Mouse (Mus musculus): ENCODE data around the gene Emilin2. TPM values are rescaled to one million over a fixed set of nuclear protein-coding genes. Genes with fewer than 3 reads are reported as not detected.

The Emilin2 gene
- polyA plus RNA-seq, 1 experiment from 2014 or later, result 13.3 TPM

GRCm38 (mm10) chr17:71264739-71265138 is 47.0 kb downstream of the Emilin2 start:
- no peaks in the 10 kb centered on the region for H3K9me3 ChIP-seq (ENCODE audit: control insufficient read depth, low read length)
- H3K4me2 ChIP-seq (ENCODE audit: low read depth), result no peak overlapping the region
- no peaks in the 10 kb centered on the region for H3K27me3 ChIP-seq (ENCODE audit: control insufficient read depth, insufficient read depth, low read length)
- H3K9ac ChIP-seq (ENCODE audit: low read length), result no peak overlapping the region
- no peak overlapping the region for H3K27ac ChIP-seq (ENCODE audit: low read depth, low read length)
- H3K4me1 ChIP-seq (ENCODE audit: control insufficient read depth, insufficient read depth, low read length), result no peaks in the 10 kb centered on the region
- WGBS, result 80% methylated on average over 4 of the region's 4 CpGs
- DNase-seq (ENCODE audit: low spot score) (no peak), ATAC-seq (ENCODE audit: insufficient read depth, low FRiP score, low TSS enrichment) (no peak)
- no peaks in the 10 kb centered on the region for H3K36me3 ChIP-seq (ENCODE audit: control insufficient read depth, insufficient read depth, low read length)
- no peak overlapping the region for H3K4me3 ChIP-seq (ENCODE audit: low read depth, low read length)

GRCm38 (mm10) chr17:71263136-71263535 is 48.6 kb downstream of the Emilin2 start:
- ATAC-seq (ENCODE audit: insufficient read depth, low FRiP score, low TSS enrichment) (no peak), DNase-seq (ENCODE audit: low spot score) (no peak)
- H3K27me3 ChIP-seq (ENCODE audit: control insufficient read depth, insufficient read depth, low read length), result no peaks in the 10 kb centered on the region
- 78% methylated on average over 6 of the region's 6 CpGs for WGBS
- H3K27ac ChIP-seq (ENCODE audit: low read depth, low read length), result no peak overlapping the region
- no peaks in the 10 kb centered on the region for H3K9me3 ChIP-seq (ENCODE audit: control insufficient read depth, low read length)
- no peaks in the 10 kb centered on the region for H3K4me1 ChIP-seq (ENCODE audit: control insufficient read depth, insufficient read depth, low read length)
- H3K36me3 ChIP-seq (ENCODE audit: control insufficient read depth, insufficient read depth, low read length), result no peaks in the 10 kb centered on the region
- no peak overlapping the region for H3K4me2 ChIP-seq (ENCODE audit: low read depth)
- no peak overlapping the region for H3K9ac ChIP-seq (ENCODE audit: low read length)
- H3K4me3 ChIP-seq (ENCODE audit: low read depth, low read length), result no peak overlapping the region

- Histone ChIP-seq H3K4me3 (ENCODE audit: low read depth, low read length) (no peak overlapping the region), H3K4me2 (ENCODE audit: low read depth) (no peak overlapping the region), H3K4me1 (ENCODE audit: control insufficient read depth, insufficient read depth, low read length) (no peaks in the 10 kb centered on the region), H3K36me3 (ENCODE audit: control insufficient read depth, insufficient read depth, low read length) (no peaks in the 10 kb centered on the region), H3K27me3 (ENCODE audit: control insufficient read depth, insufficient read depth, low read length) (no peaks in the 10 kb centered on the region), H3K9ac (ENCODE audit: low read length) (no peak overlapping the region), H3K27ac (ENCODE audit: low read depth, low read length) (no peak overlapping the region), H3K9me3 (ENCODE audit: control insufficient read depth, low read length) (no peaks in the 10 kb centered on the region)
- ATAC-seq (ENCODE audit: insufficient read depth, low FRiP score, low TSS enrichment), result no peak
- WGBS, result 53% methylated on average over 3 of the region's 3 CpGs
- no peak for DNase-seq (ENCODE audit: low spot score)
Measured at GRCm38 (mm10) chr17:71260658-71261057, 51.1 kb downstream of the Emilin2 start.

GRCm38 (mm10) chr17:71259727-71260126 is 52.1 kb downstream of the Emilin2 start:
- no peaks in the 10 kb centered on the region for H3K4me1 ChIP-seq (ENCODE audit: control insufficient read depth, insufficient read depth, low read length)
- ATAC-seq (ENCODE audit: insufficient read depth, low FRiP score, low TSS enrichment) (no peak), DNase-seq (ENCODE audit: low spot score) (no peak)
- H3K27me3 ChIP-seq (ENCODE audit: control insufficient read depth, insufficient read depth, low read length), result no peaks in the 10 kb centered on the region
- 72% methylated on average over 11 of the region's 11 CpGs for WGBS
- H3K9ac ChIP-seq (ENCODE audit: low read length), result no peak overlapping the region
- H3K4me2 ChIP-seq (ENCODE audit: low read depth), result no peak overlapping the region
- no peak overlapping the region for H3K27ac ChIP-seq (ENCODE audit: low read depth, low read length)
- no peaks in the 10 kb centered on the region for H3K9me3 ChIP-seq (ENCODE audit: control insufficient read depth, low read length)
- no peak overlapping the region for H3K4me3 ChIP-seq (ENCODE audit: low read depth, low read length)
- no peaks in the 10 kb centered on the region for H3K36me3 ChIP-seq (ENCODE audit: control insufficient read depth, insufficient read depth, low read length)

GRCm38 (mm10) chr17:71256806-71257536 is 54.8 kb downstream of the Emilin2 start:
- Histone ChIP-seq H3K4me2 (ENCODE audit: low read depth) (no peak overlapping the region), H3K27ac (ENCODE audit: low read depth, low read length) (no peak overlapping the region), H3K4me1 (ENCODE audit: control insufficient read depth, insufficient read depth, low read length) (no peaks in the 10 kb centered on the region), H3K9me3 (ENCODE audit: control insufficient read depth, low read length) (no peaks in the 10 kb centered on the region), H3K9ac (ENCODE audit: low read length) (no peak overlapping the region), H3K4me3 (ENCODE audit: low read depth, low read length) (no peak overlapping the region), H3K27me3 (ENCODE audit: control insufficient read depth, insufficient read depth, low read length) (no peaks in the 10 kb centered on the region), H3K36me3 (ENCODE audit: control insufficient read depth, insufficient read depth, low read length) (no peaks in the 10 kb centered on the region)
- DNase-seq (ENCODE audit: low spot score) (no peak), ATAC-seq (ENCODE audit: insufficient read depth, low FRiP score, low TSS enrichment) (no peak)
- 92% methylated on average over 13 of the region's 13 CpGs for WGBS

GRCm38 (mm10) chr17:71256068-71256615 is 55.6 kb downstream of the Emilin2 start:
- Histone ChIP-seq H3K27ac (ENCODE audit: low read depth, low read length) (no peak overlapping the region), H3K9ac (ENCODE audit: low read length) (no peak overlapping the region), H3K4me1 (ENCODE audit: control insufficient read depth, insufficient read depth, low read length) (no peaks in the 10 kb centered on the region), H3K36me3 (ENCODE audit: control insufficient read depth, insufficient read depth, low read length) (no peaks in the 10 kb centered on the region), H3K27me3 (ENCODE audit: control insufficient read depth, insufficient read depth, low read length) (no peaks in the 10 kb centered on the region), H3K4me3 (ENCODE audit: low read depth, low read length) (no peak overlapping the region), H3K9me3 (ENCODE audit: control insufficient read depth, low read length) (no peaks in the 10 kb centered on the region), H3K4me2 (ENCODE audit: low read depth) (no peak overlapping the region)
- ATAC-seq (ENCODE audit: insufficient read depth, low FRiP score, low TSS enrichment) (no peak), DNase-seq (ENCODE audit: low spot score) (no peak)
- 79% methylated on average over 14 of the region's 14 CpGs for WGBS

- H3K27me3 ChIP-seq (ENCODE audit: control insufficient read depth, insufficient read depth, low read length), result no peaks in the 10 kb centered on the region
- H3K4me3 ChIP-seq (ENCODE audit: low read depth, low read length), result no peak overlapping the region
- DNase-seq (ENCODE audit: low spot score) (peak; percentile 22), ATAC-seq (ENCODE audit: insufficient read depth, low FRiP score, low TSS enrichment) (no peak)
- no peak overlapping the region for H3K4me2 ChIP-seq (ENCODE audit: low read depth)
- 57% methylated on average over 6 of the region's 6 CpGs for WGBS
- H3K4me1 ChIP-seq (ENCODE audit: control insufficient read depth, insufficient read depth, low read length), result no peaks in the 10 kb centered on the region
- no peak overlapping the region for H3K27ac ChIP-seq (ENCODE audit: low read depth, low read length)
- peaks cover 2% of the 10 kb centered on the region; the same call in 1 of the 2 replicates for H3K36me3 ChIP-seq (ENCODE audit: control insufficient read depth, insufficient read depth, low read length)
- H3K9ac ChIP-seq (ENCODE audit: low read length), result no peak overlapping the region
- H3K9me3 ChIP-seq (ENCODE audit: control insufficient read depth, low read length), result no peaks in the 10 kb centered on the region
Measured at GRCm38 (mm10) chr17:71254736-71255135, 57.0 kb downstream of the Emilin2 start.

GRCm38 (mm10) chr17:71254106-71254505 is 57.7 kb downstream of the Emilin2 start:
- Histone ChIP-seq H3K4me3 (ENCODE audit: low read depth, low read length) (no peak overlapping the region), H3K4me1 (ENCODE audit: control insufficient read depth, insufficient read depth, low read length) (no peaks in the 10 kb centered on the region), H3K4me2 (ENCODE audit: low read depth) (no peak overlapping the region), H3K9me3 (ENCODE audit: control insufficient read depth, low read length) (no peaks in the 10 kb centered on the region), H3K27ac (ENCODE audit: low read depth, low read length) (no peak overlapping the region), H3K36me3 (ENCODE audit: control insufficient read depth, insufficient read depth, low read length) (peaks cover 2% of the 10 kb centered on the region; the same call in 1 of the 2 replicates), H3K27me3 (ENCODE audit: control insufficient read depth, insufficient read depth, low read length) (no peaks in the 10 kb centered on the region), H3K9ac (ENCODE audit: low read length) (no peak overlapping the region)
- 88% methylated on average over 5 of the region's 5 CpGs for WGBS
- ATAC-seq (ENCODE audit: insufficient read depth, low FRiP score, low TSS enrichment) (no peak), DNase-seq (ENCODE audit: low spot score) (no peak)

GRCm38 (mm10) chr17:71253391-71253790 is 58.4 kb downstream of the Emilin2 start:
- WGBS, result 90% methylated on average over 2 of the region's 2 CpGs
- H3K4me2 ChIP-seq (ENCODE audit: low read depth), result no peak overlapping the region
- no peaks in the 10 kb centered on the region for H3K9me3 ChIP-seq (ENCODE audit: control insufficient read depth, low read length)
- no peak for DNase-seq (ENCODE audit: low spot score)
- H3K36me3 ChIP-seq (ENCODE audit: control insufficient read depth, insufficient read depth, low read length), result peaks cover 2% of the 10 kb centered on the region; the same call in 1 of the 2 replicates
- ATAC-seq (ENCODE audit: insufficient read depth, low FRiP score, low TSS enrichment), result no peak
- H3K4me1 ChIP-seq (ENCODE audit: control insufficient read depth, insufficient read depth, low read length), result no peaks in the 10 kb centered on the region
- no peak overlapping the region for H3K4me3 ChIP-seq (ENCODE audit: low read depth, low read length)
- no peaks in the 10 kb centered on the region for H3K27me3 ChIP-seq (ENCODE audit: control insufficient read depth, insufficient read depth, low read length)
- no peak overlapping the region for H3K9ac ChIP-seq (ENCODE audit: low read length)
- H3K27ac ChIP-seq (ENCODE audit: low read depth, low read length), result no peak overlapping the region
